Mouse (Mus musculus) bone marrow, adult 2 months (tissue): ENCODE measurements around the gene Tmem170b. TPM values are rescaled to one million over a fixed set of nuclear protein-coding genes. Genes with fewer than 3 reads are reported as not detected.

Experiments
- H3K27ac ChIP-seq: fragments of 200-500 bp; 2 replicates; pipeline ENCODE4 v1.5.1; 2012; ENCODE audit warnings: low read depth, mild to moderate bottlenecking, control low read depth, inconsistent platforms, low read length; ENCODE audit not compliant: control insufficient read depth, poor library complexity, insufficient read depth
- H3K4me1 ChIP-seq: fragments of 200-500 bp; 2 replicates; pipeline ENCODE4 v1.6.1; 2011; ENCODE audit warnings: low read length; ENCODE audit not compliant: control insufficient read depth, insufficient read depth
- H3K4me3 ChIP-seq: fragments of 200-500 bp; replicated peaks from 2 replicates; pipeline ENCODE3; 2011; ENCODE audit warnings: mild to moderate bottlenecking, low read depth, low read length, control low read depth; ENCODE audit not compliant: control insufficient read depth
- CTCF ChIP-seq: fragments of 200-500 bp; IDR thresholded peaks from 2 replicates; pipeline ENCODE4 v1.5.1; 2011; ENCODE audit warnings: low read length, control low read depth; ENCODE audit not compliant: control insufficient read depth, insufficient read depth
- POLR2A ChIP-seq: fragments of 200-500 bp; IDR thresholded peaks from 2 replicates; pipeline ENCODE4 v1.6.1; 2011; ENCODE audit warnings: low read depth, mild to moderate bottlenecking, control low read depth, low read length, borderline replicate concordance; ENCODE audit not compliant: control insufficient read depth
- WGBS: fragments of 180-500 bp; shearing (Covaris S2); methylation state at CpG from one replicate; pipeline ENCODE4 v1.1.7; 2018; 5-methylcytosine and 5-hydroxymethylcytosine counted together
- polyA plus RNA-seq: library from polyadenylated mRNA; stranded (reverse); fragments of >200 nt; gene quantifications from 2 replicates; pipeline ENCODE4 v1.2.4, GENCODE M21; 2011; ENCODE audit warnings: low replicate concordance; ENCODE audit not compliant: missing spikeins, insufficient read depth, insufficient read length

The Tmem170b gene
- polyA plus RNA-seq, 1 experiment, result 7.1 TPM

DNA sequence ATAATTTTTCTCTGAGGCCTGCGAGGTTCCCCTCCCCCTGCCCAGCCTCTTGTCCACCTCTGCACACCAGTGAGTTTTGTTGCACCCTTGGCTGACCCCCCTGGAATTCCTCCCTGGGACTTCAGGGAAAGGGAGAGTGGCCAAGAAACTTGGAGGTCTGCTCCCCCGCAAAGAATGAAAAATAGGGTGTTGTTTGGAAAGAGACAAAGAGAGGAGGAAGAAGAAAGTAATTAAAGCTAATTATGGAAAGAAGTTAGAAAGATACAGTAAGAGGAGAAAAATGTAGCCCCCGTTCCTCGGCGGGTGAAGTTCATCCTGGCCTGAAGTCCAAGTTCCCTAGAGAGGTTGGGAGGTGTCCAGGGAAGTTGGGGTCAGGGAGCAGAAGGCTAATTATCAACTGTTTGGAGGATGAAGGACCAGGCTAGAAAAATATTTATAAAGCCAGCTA is 83.9 kb downstream of the Tmem170b start:
- 80% methylated on average over 5 of the region's 5 CpGs for WGBS

More for the DNA sequence above, 83.9 kb downstream of the Tmem170b start:
- TF ChIP-seq POLR2A (no peak), CTCF (no peak)
- no peak overlapping the region for H3K4me3 ChIP-seq
- no peak overlapping the region for H3K27ac ChIP-seq
- no peaks in the 10 kb centered on the region for H3K4me1 ChIP-seq

Other genes with a start within 250 kb of the Tmem170b start
- 10.9 and 26.5 TPM in 2 replicates for gene Nedd9, start 118.5 kb upstream of the Tmem170b start, polyA plus RNA-seq
- 3.1 and 11.7 TPM in 2 replicates for gene Adtrp, start 241.8 kb downstream of the Tmem170b start, polyA plus RNA-seq